Mouse (Mus musculus): Measurements from ENCODE around the gene Sytl1.

The Sytl1 gene

GRCm38 (mm10) chr4:133212562-133213267 is 50.2 kb downstream of the Sytl1 start:
- no peak for DNase-seq (ENCODE audit: low read depth, low spot score)

GRCm38 (mm10) chr4:133211751-133212561 is 51.0 kb downstream of the Sytl1 start, which contains the start of the genes Cd164l2 and Gpr3:
TSS of gene Cd164l2 (plus strand) at chr4:133212131.
TSS of gene Gpr3 (minus strand) at chr4:133212536.
- no peak for DNase-seq (ENCODE audit: low read depth, low spot score)

- DNase-seq (ENCODE audit: low read depth, low spot score) = no peak
Observed at GRCm38 (mm10) chr4:133210788-133211390, 52.0 kb downstream of the Sytl1 start.

GRCm38 (mm10) chr4:133210023-133210787 is 52.7 kb downstream of the Sytl1 start:
- DNase-seq (ENCODE audit: low read depth, low spot score) = no peak

- peak; percentile 36 for DNase-seq (ENCODE audit: low read depth, low spot score)
Observed at GRCm38 (mm10) chr4:133209366-133209765, 53.5 kb downstream of the Sytl1 start.

GRCm38 (mm10) chr4:133204379-133204778 is 58.5 kb downstream of the Sytl1 start:
- no peak for DNase-seq (ENCODE audit: low read depth, low spot score)

GRCm38 (mm10) chr4:133203591-133203990 is 59.3 kb downstream of the Sytl1 start:
- no peak for DNase-seq (ENCODE audit: low read depth, low spot score)

Data from c-Kit-negative CD71-positive TER-119-positive erythroid progenitor cells, embryonic 14.5 days (primary cell).